Mouse (Mus musculus): ENCODE results near the gene Saxo2.

DNA sequence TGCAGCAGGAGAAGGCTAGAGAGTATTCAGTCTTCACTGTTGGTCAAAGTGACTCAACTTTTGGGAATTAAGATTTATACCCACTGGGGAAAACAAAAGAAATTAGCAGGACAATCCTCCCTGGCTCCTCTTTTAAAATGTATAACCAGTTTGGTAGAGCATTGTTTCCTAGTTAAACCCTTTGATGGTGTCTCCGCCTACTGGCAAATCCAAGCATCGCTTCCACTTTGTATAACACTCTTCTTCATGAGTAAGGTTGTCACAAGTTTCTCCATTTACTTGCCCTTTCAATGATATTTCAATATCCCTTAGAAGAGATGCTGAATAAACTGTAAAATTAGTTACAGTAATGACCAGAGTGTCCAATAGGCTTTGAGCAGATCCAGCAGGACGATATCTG, 38.7 kb downstream of the Saxo2 start:
- TF ChIP-seq CTCF (IDR thresholded peaks at IDR 0.05; ENCODE audit: control insufficient read depth, insufficient read depth, insufficient read length) (no peak), CEBPB (IDR thresholded peaks at IDR 0.05; ENCODE audit: low read depth) (no peak), MAX (IDR thresholded peaks at IDR 0.05) (no peak)

Data from C2C12 (cell line).